Mouse (Mus musculus): ENCODE results near the gene Cdk2ap2.

The Cdk2ap2 gene

GRCm38 (mm10) chr19:4093772-4094171 lies 3.2 kb upstream of the Cdk2ap2 start:
- peak; percentile 79 for DNase-seq (ENCODE audit: low read depth, low spot score)

GRCm38 (mm10) chr19:4094348-4094747 lies 2.6 kb upstream of the Cdk2ap2 start:
- peak; percentile 11 for DNase-seq (ENCODE audit: low read depth, low spot score)

GRCm38 (mm10) chr19:4094774-4095303 lies 2.1 kb upstream of the Cdk2ap2 start:
- no peak for DNase-seq (ENCODE audit: low read depth, low spot score)

- no peak for DNase-seq (ENCODE audit: low read depth, low spot score)
Observed at GRCm38 (mm10) chr19:4095802-4096201, 1.2 kb upstream of the Cdk2ap2 start.

- DNase-seq (ENCODE audit: low read depth, low spot score): peak; percentile 89
Observed at GRCm38 (mm10) chr19:4097441-4097825, 451 bp downstream of the Cdk2ap2 start.

- DNase-seq (ENCODE audit: low read depth, low spot score): peak; percentile 30
Observed at GRCm38 (mm10) chr19:4098426-4098825, 1.4 kb downstream of the Cdk2ap2 start.

- peak; percentile 96 for DNase-seq (ENCODE audit: low read depth, low spot score)
Observed at GRCm38 (mm10) chr19:4099056-4099455, 2.1 kb downstream of the Cdk2ap2 start.

- DNase-seq (ENCODE audit: low read depth, low spot score): peak; percentile 85
Observed at GRCm38 (mm10) chr19:4099837-4100717, 3.1 kb downstream of the Cdk2ap2 start, which contains the start of gene Pitpnm1. TSS of gene Pitpnm1 (plus strand) at chr19:4099998.

GRCm38 (mm10) chr19:4100718-4101261 lies 3.8 kb downstream of the Cdk2ap2 start:
- DNase-seq (ENCODE audit: low read depth, low spot score): peak; percentile 69

- no peak for DNase-seq (ENCODE audit: low read depth, low spot score)
Observed at GRCm38 (mm10) chr19:4101466-4101865, 4.5 kb downstream of the Cdk2ap2 start.

GRCm38 (mm10) chr19:4102049-4102448 lies 5.1 kb downstream of the Cdk2ap2 start:
- no peak for DNase-seq (ENCODE audit: low read depth, low spot score)

- DNase-seq (ENCODE audit: low read depth, low spot score): no peak
Observed at GRCm38 (mm10) chr19:4102626-4103025, 5.6 kb downstream of the Cdk2ap2 start.

GRCm38 (mm10) chr19:4103294-4103693 lies 6.3 kb downstream of the Cdk2ap2 start:
- no peak for DNase-seq (ENCODE audit: low read depth, low spot score)

GRCm38 (mm10) chr19:4103792-4104191 lies 6.8 kb downstream of the Cdk2ap2 start:
- DNase-seq (ENCODE audit: low read depth, low spot score): no peak

GRCm38 (mm10) chr19:4104675-4105194 lies 7.8 kb downstream of the Cdk2ap2 start:
- DNase-seq (ENCODE audit: low read depth, low spot score): no peak

- DNase-seq (ENCODE audit: low read depth, low spot score): no peak
Observed at GRCm38 (mm10) chr19:4106654-4107053, 9.7 kb downstream of the Cdk2ap2 start.

GRCm38 (mm10) chr19:4108535-4108934 lies 11.6 kb downstream of the Cdk2ap2 start:
- DNase-seq (ENCODE audit: low read depth, low spot score): no peak

- DNase-seq (ENCODE audit: low read depth, low spot score): peak; percentile 7
Observed at GRCm38 (mm10) chr19:4112063-4112960, 15.3 kb downstream of the Cdk2ap2 start.

GRCm38 (mm10) chr19:4113186-4113805 lies 16.3 kb downstream of the Cdk2ap2 start:
- peak; percentile 48 for DNase-seq (ENCODE audit: low read depth, low spot score)

- peak; percentile 76 for DNase-seq (ENCODE audit: low read depth, low spot score)
Observed at GRCm38 (mm10) chr19:4113806-4114230, 16.8 kb downstream of the Cdk2ap2 start.

- DNase-seq (ENCODE audit: low read depth, low spot score): no peak
Observed at GRCm38 (mm10) chr19:4114551-4114950, 17.6 kb downstream of the Cdk2ap2 start.

Measured in CD4-positive, CD25-positive, alpha-beta regulatory T cell, adult 2 months (primary cell).